Mouse (Mus musculus) brain, embryonic 14.5 days (tissue): ENCODE measurements at regions not wholly inside any gene's neighbourhood (a gene's known extent, or its start where the extent isn't known, plus 50 kb on each side); places are given as distances from the start of the nearest gene placed in this dataset.

ENCODE experiments used
- CTCF ChIP-seq: fragments of 200-500 bp; IDR thresholded peaks from 2 replicates; pipeline ENCODE4 v1.5.1; 2012; ENCODE audit warnings: inconsistent platforms, mild to moderate bottlenecking, moderate library complexity, borderline replicate concordance; ENCODE audit not compliant: insufficient read depth, insufficient read length; ENCODE audit errors: extremely low read depth
- POLR2A ChIP-seq: fragments of 200-500 bp; IDR thresholded peaks from 2 replicates; pipeline ENCODE4 v1.6.1; 2012; ENCODE audit warnings: mild to moderate bottlenecking, inconsistent platforms, borderline replicate concordance; ENCODE audit not compliant: poor library complexity, insufficient read depth, insufficient read length, severe bottlenecking; ENCODE audit errors: extremely low read depth

DNA sequence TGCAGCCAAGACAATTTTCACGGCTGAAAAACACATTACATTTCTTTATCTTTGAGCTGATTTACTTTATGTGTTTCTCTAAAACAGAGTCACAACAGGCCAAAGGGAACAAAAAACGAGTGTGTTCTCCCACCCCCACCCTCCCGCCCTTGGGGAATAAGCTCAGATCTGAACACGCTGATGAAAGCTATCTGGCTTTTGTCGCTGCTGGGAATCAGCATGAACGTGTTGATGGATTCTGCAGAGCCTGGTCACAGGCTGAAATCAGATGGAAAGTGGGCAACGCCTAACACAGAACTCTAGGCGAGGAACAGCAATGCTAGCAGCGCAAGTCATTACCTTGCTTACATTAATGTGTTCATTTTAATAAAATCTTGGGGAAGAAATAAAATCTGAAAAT lies 211.7 kb upstream of the Fn1 start:
- no peak for TF ChIP-seq CTCF
- TF ChIP-seq POLR2A: no peak
